Mouse (Mus musculus) heart, postnatal 0 days (tissue): ENCODE results near the gene Hoxa5. TPM values are rescaled to one million over a fixed set of nuclear protein-coding genes. Genes with fewer than 3 reads are reported as not detected.

Experiments used
- ATAC-seq: fragments of 200-750 bp; cut with Nextera tagmentation; 2 replicates; pipeline ENCODE4 v1.8.0; 2017; ENCODE audit warnings: low read depth, moderate number of reproducible peaks, moderate library complexity; ENCODE audit not compliant: insufficient read depth
- DNase-seq: peaks from one replicate; pipeline ENCODE4 v3.0.0-alpha.2; 2016; ENCODE audit warnings: low spot score
- H3K27ac ChIP-seq: fragments of 300-500 bp; sonication (generic); 2 replicates; pipeline ENCODE4 v1.5.1; 2014; ENCODE audit warnings: low read depth, mild to moderate bottlenecking
- H3K27me3 ChIP-seq: fragments of 300-500 bp; sonication (generic); 2 replicates; pipeline ENCODE4 v1.6.1; 2014; ENCODE audit warnings: low read length, mixed read lengths; ENCODE audit not compliant: control insufficient read depth, insufficient read depth
- H3K36me3 ChIP-seq: fragments of 300-500 bp; sonication (generic); replicated peaks from 2 replicates; pipeline ENCODE4 v1.6.1; 2014; ENCODE audit warnings: low read length, mixed read lengths; ENCODE audit not compliant: control insufficient read depth, insufficient read depth
- H3K4me1 ChIP-seq: fragments of 300-500 bp; sonication (generic); 2 replicates; pipeline ENCODE4 v1.6.1; 2014; ENCODE audit warnings: antibody characterized with exemption; ENCODE audit not compliant: control insufficient read depth, insufficient read depth
- H3K4me2 ChIP-seq: fragments of 300-500 bp; sonication (generic); 2 replicates; pipeline ENCODE4 v1.6.1; 2014; ENCODE audit warnings: low read depth, mild to moderate bottlenecking, low read length, moderate library complexity
- H3K4me3 ChIP-seq: fragments of 300-500 bp; sonication (generic); 2 replicates; pipeline ENCODE4 v1.5.1; 2014; ENCODE audit warnings: low read depth, low read length
- H3K9ac ChIP-seq: fragments of 300-500 bp; sonication (generic); replicated peaks from 2 replicates; pipeline ENCODE4 v1.6.1; 2014; ENCODE audit warnings: low read depth, low read length, mixed read lengths
- H3K9me3 ChIP-seq: fragments of 300-500 bp; sonication (generic); replicated peaks from 2 replicates; pipeline ENCODE4 v1.6.1; 2016; ENCODE audit warnings: low read length; ENCODE audit not compliant: control insufficient read depth
- CTCF ChIP-seq: IDR thresholded peaks from 2 replicates; pipeline ENCODE4 v1.5.1; 2016; ENCODE audit warnings: antibody characterized with exemption, control low read depth, low read depth
- EP300 ChIP-seq: IDR thresholded peaks from 2 replicates; pipeline ENCODE4 v1.6.1; 2016; ENCODE audit warnings: antibody characterized with exemption, low read depth
- WGBS: fragments of 180-500 bp; shearing (Covaris S2); extraction: QIAGEN DNeasy Blood & Tissue Kit; methylation state at CpG from one replicate; pipeline ENCODE4 v1.1.7; 2014; 5-methylcytosine and 5-hydroxymethylcytosine counted together
- polyA plus RNA-seq: library from polyadenylated mRNA; unstranded; fragments of >200 nt; fragmentation: Nextera tagmentation; extraction: Ambion mirVana; gene quantifications from 2 replicates; pipeline ENCODE4 v1.2.1, GENCODE M21; 2015
- total RNA-seq: library from RNA; depleted of rRNA; stranded (reverse); fragments of >200 nt; gene quantifications from 2 replicates; pipeline ENCODE4 v1.2.3, GENCODE M21; 2014; ENCODE audit warnings: low replicate concordance

The Hoxa5 gene
- total and polyA plus RNA-seq, 2 experiments from 2014 or later = 0.36 to 3.5 TPM

DNA sequence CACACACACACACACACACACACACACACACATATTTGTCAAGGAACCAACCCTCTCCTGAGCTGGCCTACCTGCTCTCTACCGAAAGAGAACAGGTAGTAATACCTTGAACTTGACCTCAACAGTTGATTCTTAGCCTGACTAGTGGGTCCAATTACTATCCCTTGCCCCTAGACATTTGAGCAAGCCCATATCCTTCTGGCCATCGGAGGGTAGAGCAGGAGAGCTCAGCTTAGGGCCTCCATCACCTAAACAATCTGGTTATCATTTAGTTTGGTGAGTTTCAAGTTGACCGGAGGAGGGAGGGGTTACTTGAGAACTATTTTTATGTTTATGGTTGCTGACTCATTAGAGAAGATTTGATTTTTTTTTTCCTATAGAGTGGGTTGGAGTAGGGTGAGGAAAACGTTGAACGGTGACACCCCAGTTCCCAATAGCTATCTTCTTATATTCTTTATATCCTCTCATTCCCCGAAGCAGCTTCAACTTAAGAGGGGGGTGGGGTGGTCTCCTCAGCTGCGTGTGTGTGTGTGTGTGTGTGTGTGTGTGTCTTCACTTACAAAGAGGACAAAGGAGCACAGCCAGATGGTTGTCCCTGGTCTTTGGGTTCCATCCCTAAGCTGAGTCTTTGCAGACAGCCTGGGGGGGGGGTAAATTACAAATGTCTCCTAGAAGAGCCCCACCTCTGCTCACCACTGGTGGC lies 46.9 kb upstream of the Hoxa5 start:
- Histone ChIP-seq H3K4me2 (no peak overlapping the region), H3K4me3 (no peak overlapping the region), H3K4me1 (no peaks in the 10 kb centered on the region), H3K9ac (no peak overlapping the region), H3K36me3 (no peaks in the 10 kb centered on the region), H3K27me3 (peaks cover 99% of the 10 kb centered on the region), H3K27ac (no peak overlapping the region), H3K9me3 (no peaks in the 10 kb centered on the region)
- ATAC-seq (no peak), DNase-seq (no peak)
- WGBS = 12% methylated on average over 7 of the region's 7 CpGs
- TF ChIP-seq CTCF = no peak
- TF ChIP-seq EP300 = no peak

DNA sequence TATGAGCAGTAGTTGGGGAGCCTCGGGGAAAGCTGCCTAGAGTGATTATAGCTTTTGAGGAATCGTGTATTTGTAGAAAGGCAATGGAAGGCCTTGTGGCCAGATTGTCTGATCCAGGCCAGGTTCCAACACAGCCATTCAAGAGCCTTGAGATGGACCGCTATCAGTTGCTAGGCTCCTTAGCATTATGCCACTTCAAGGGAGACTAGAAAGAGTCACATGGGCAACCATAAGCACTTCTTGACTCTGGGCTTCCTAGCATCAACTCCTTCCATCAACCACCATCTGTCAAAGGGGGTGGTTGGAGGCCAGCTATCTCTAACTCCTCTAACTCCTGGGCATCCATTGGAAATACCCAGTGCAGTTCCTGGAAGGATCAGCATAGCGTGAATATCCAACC lies 45.4 kb upstream of the Hoxa5 start:
- ATAC-seq = no peak
- TF ChIP-seq CTCF (no peak), EP300 (no peak)
- no peak for DNase-seq
- Histone ChIP-seq H3K36me3 (no peaks in the 10 kb centered on the region), H3K27me3 (peaks cover 99% of the 10 kb centered on the region), H3K4me1 (no peaks in the 10 kb centered on the region), H3K9ac (no peak overlapping the region), H3K27ac (no peak overlapping the region), H3K4me3 (no peak overlapping the region), H3K4me2 (no peak overlapping the region), H3K9me3 (no peaks in the 10 kb centered on the region)
- 5% methylated on average over 4 of the region's 4 CpGs for WGBS

DNA sequence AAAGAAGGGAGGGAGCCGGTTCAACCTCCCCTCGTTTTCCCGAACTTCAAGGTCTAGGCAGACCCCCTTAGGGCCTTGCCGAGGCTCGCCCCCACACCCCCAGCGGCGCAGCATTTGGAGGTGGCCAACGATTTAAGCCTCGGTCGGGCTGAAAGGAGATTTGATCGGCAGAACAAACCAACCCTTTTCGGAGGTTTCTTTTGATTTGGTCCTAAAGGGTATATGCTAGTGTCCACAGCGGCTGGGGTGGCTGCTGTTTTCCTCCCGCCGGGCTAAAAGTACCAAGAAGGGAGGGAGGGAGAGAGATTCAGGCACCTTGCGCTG lies 45.0 kb upstream of the Hoxa5 start:
- Histone ChIP-seq H3K27ac (no peak overlapping the region), H3K4me1 (no peaks in the 10 kb centered on the region), H3K27me3 (peaks cover 99% of the 10 kb centered on the region), H3K9ac (no peak overlapping the region), H3K4me2 (no peak overlapping the region), H3K4me3 (no peak overlapping the region), H3K36me3 (no peaks in the 10 kb centered on the region), H3K9me3 (no peaks in the 10 kb centered on the region)
- no peak for TF ChIP-seq CTCF
- no peak for TF ChIP-seq EP300
- WGBS = 2% methylated on average over 16 of the region's 16 CpGs
- DNase-seq = no peak
- no peak for ATAC-seq

DNA sequence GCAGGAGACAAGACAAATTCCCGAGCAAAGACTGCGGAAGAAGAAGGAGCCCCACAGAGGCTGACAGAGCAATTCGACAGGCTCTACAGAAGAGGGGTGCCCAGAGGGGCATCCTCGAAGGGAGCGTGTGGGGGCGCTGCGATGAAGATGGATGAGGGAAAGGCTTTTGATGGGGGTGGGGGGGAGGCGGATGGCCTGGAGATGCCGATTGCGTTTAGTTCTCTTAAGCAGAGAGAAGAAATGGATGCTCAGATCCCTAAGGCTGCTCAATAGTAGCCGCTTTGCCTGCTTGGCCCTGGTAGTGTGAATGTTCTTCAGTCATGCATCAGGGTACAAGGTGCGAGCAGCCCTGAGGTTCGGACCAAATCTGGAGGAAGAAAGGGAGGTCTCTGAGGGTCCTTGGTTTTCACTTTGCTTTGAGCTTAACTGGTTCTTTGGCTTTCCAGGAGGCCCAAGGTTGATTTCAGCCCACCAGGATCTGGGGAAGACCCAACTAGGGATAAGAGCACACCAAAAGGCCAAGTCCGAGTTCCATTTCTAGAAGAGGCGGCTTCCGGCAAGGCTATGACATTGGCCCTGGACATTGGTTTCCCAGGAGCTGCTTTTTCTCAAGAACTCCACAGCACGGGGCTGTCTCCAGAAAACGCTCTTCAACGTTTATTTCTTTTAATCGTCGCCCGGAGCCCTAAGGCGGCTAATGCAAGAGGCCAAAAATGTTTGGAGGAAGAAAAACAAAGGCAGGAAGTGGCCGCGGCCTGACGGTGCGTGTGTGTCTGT lies 44.4 kb upstream of the Hoxa5 start:
- 2% methylated on average over 27 of the region's 27 CpGs for WGBS
- Histone ChIP-seq H3K36me3 (no peaks in the 10 kb centered on the region), H3K27me3 (peaks cover 99% of the 10 kb centered on the region), H3K9ac (no peak overlapping the region), H3K4me1 (no peaks in the 10 kb centered on the region), H3K27ac (no peak overlapping the region), H3K4me2 (no peak overlapping the region), H3K4me3 (no peak overlapping the region), H3K9me3 (no peaks in the 10 kb centered on the region)
- DNase-seq (no peak), ATAC-seq (no peak)
- TF ChIP-seq EP300 = no peak
- no peak for TF ChIP-seq CTCF

DNA sequence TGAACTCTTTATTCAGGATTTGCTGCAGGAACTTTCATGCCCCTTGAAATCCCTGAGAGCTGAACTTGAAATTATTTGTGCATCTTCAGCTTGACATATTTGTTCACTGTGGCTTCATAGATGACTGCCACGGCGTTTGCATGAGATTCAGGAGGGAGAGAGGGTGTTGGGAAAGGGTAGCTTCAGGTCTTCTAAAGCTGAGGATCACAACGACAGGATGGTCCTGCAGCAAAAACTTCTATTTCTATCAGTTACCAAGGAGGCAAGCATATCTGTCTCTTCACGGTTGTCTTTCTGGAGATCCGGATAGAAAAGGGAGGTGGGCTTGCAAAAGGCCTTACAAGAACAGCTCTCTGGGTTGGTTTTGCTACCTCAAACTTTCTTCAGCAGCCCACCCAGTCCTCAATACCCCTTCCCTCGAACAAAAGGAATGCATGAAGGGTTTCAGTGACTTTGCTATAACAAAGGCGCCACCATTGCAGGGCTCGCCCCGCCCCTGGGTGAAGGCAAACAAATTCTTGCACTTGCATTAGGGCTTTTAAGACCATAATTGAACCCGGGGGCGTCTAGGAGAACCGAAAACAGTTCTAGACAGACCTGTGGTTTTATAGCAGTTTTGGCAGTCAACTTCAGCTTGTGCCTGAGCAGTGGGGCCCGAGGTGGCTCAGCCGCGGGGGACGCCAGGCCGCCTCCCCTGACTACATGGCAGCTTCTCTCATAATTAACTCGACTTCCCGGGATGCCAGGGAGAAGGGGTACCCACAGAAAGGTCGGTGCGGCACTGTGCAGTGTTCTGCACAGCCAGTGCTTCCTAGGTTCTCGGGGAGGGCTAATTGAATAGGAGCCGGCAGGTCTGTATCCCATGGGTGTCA lies 43.6 kb upstream of the Hoxa5 start:
- Histone ChIP-seq H3K4me2 (no peak overlapping the region), H3K9ac (no peak overlapping the region), H3K27me3 (peaks cover 99% of the 10 kb centered on the region), H3K9me3 (no peaks in the 10 kb centered on the region), H3K4me3 (no peak overlapping the region), H3K36me3 (no peaks in the 10 kb centered on the region), H3K4me1 (no peaks in the 10 kb centered on the region), H3K27ac (no peak overlapping the region)
- no peak for TF ChIP-seq CTCF
- no peak for TF ChIP-seq EP300
- ATAC-seq (no peak), DNase-seq (no peak)
- WGBS = 4% methylated on average over 23 of the region's 23 CpGs
